Mouse (Mus musculus): ENCODE measurements around the gene Dhx16. TPM values are rescaled to one million over a fixed set of nuclear protein-coding genes. Genes with fewer than 3 reads are reported as not detected.

Dhx16 gene
- polyA plus RNA-seq, 1 experiment from 2014 or later, result 38.3 TPM

DNA sequence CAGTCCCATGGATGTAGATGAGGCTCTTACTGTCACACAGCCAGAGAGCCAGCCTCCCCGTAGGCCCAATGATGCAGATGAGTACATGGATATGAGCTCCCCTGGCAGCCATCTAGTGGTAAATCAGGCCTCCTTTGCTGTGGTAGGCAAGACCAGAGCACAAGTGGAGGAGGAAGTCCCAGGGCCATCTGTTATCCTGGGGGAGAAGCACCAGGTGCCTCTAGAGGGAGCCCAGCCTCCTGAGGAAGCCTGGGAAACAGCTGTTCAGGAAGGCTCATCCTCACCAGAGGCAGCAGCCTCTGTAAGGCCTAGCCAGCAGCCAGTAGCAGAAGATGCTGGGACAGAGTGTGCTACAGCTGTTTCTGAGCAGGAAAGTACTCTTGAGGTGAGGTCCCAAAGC, 31.5 kb upstream of the Dhx16 start:
- H3K36me3 ChIP-seq (ENCODE audit: control insufficient read depth, insufficient read depth, low read length), result peaks cover 23% of the 10 kb centered on the region
- no peak overlapping the region for H3K27ac ChIP-seq (ENCODE audit: low read length)
- ATAC-seq, result peak; percentile 40; the same call in 1 of the 2 replicates
- no peaks in the 10 kb centered on the region for H3K4me1 ChIP-seq (ENCODE audit: control insufficient read depth, insufficient read depth, low read length)
- H3K27me3 ChIP-seq (replicated peaks; ENCODE audit: control insufficient read depth, insufficient read depth, low read length), result no peaks in the 10 kb centered on the region
- H3K9me3 ChIP-seq (ENCODE audit: control insufficient read depth, low read length), result no peaks in the 10 kb centered on the region
- H3K4me2 ChIP-seq (ENCODE audit: low read depth, low read length), result no peak overlapping the region
- no peak overlapping the region for H3K9ac ChIP-seq (ENCODE audit: low read depth, low read length)
- 54% methylated on average over 1 of the region's 1 CpGs for WGBS
- H3K4me3 ChIP-seq (ENCODE audit: low read length), result no peak overlapping the region

DNA sequence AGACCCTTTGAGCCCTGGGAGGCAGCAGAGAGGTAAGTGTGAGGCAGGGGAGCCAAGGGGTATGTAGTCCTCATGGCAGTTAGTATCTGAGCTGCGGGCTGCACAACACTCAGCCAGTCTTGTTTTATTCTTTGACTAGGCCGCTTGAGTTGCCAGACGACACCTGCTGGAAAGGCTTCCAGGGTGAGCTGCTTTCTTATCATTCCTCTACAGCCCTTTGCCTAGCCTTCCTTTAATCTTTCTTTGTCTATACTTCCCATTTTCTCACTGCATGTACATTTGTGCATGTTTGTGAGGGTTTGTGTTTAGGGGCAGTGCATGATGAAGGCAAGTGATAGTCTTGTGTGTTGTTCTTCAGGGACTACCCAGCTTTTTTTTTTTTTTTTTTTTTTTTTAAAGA, 28.6 kb upstream of the Dhx16 start:
- ATAC-seq, result no peak
- Histone ChIP-seq H3K4me3 (ENCODE audit: low read length) (no peak overlapping the region), H3K27me3 (replicated peaks; ENCODE audit: control insufficient read depth, insufficient read depth, low read length) (no peaks in the 10 kb centered on the region), H3K4me2 (ENCODE audit: low read depth, low read length) (no peak overlapping the region), H3K9ac (ENCODE audit: low read depth, low read length) (no peak overlapping the region), H3K9me3 (ENCODE audit: control insufficient read depth, low read length) (no peaks in the 10 kb centered on the region), H3K27ac (ENCODE audit: low read length) (no peak overlapping the region), H3K4me1 (ENCODE audit: control insufficient read depth, insufficient read depth, low read length) (no peaks in the 10 kb centered on the region), H3K36me3 (ENCODE audit: control insufficient read depth, insufficient read depth, low read length) (peaks cover 24% of the 10 kb centered on the region)
- WGBS, result 87% methylated on average over 3 of the region's 3 CpGs

DNA sequence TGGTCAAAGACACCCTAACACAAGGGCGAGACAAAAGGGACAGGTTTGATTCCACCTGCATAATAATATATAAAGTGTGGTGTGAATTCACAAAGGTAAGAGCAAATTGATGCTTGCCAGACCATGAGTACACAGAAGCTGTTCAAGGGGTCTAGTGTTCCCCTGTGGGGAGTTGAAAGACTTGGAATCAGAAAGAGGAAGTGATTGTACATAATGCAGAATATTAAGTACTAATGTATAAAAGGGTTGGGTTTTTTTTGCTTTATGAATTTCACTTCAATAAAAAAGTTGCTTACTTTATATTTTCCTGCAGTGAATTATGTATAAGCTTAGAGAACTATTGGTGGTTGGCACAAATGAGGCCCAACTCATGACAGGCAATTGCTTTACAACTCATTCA, 20.2 kb upstream of the Dhx16 start:
- Histone ChIP-seq H3K36me3 (ENCODE audit: control insufficient read depth, insufficient read depth, low read length) (0 out of 2 replicates have a peak, but pooled peaks cover 5% of the 10 kb centered on the region), H3K4me3 (ENCODE audit: low read length) (no peak overlapping the region), H3K4me1 (ENCODE audit: control insufficient read depth, insufficient read depth, low read length) (peaks cover 9% of the 10 kb centered on the region; the same call in 1 of the 2 replicates), H3K27ac (ENCODE audit: low read length) (no peak overlapping the region), H3K4me2 (ENCODE audit: low read depth, low read length) (no peak overlapping the region), H3K27me3 (replicated peaks; ENCODE audit: control insufficient read depth, insufficient read depth, low read length) (no peaks in the 10 kb centered on the region), H3K9me3 (ENCODE audit: control insufficient read depth, low read length) (no peaks in the 10 kb centered on the region), H3K9ac (ENCODE audit: low read depth, low read length) (no peak overlapping the region)
- no peak for ATAC-seq
- WGBS, result 94% methylated on average over 1 of the region's 1 CpGs

DNA sequence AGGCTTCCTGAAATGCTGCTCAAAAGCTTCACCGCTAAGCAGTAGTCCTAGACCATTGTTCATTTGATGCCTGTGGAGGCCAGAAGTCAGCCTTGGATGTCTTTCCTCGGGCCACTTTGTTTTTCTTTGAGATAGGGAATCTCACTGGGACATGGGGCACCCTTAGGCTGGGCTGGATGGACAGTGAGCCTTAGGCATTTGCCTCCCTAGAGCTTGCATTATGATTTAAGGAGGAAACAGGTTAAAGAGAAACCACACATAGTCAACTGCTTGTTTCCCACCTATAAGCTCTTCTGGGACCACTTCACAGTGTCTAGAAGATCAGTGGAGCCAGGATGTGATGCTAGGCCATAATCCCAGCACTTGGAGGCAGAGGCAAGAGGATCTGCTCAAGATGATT, 19.8 kb upstream of the Dhx16 start:
- Histone ChIP-seq H3K4me2 (ENCODE audit: low read depth, low read length) (no peak overlapping the region), H3K9me3 (ENCODE audit: control insufficient read depth, low read length) (no peaks in the 10 kb centered on the region), H3K9ac (ENCODE audit: low read depth, low read length) (no peak overlapping the region), H3K27ac (ENCODE audit: low read length) (no peak overlapping the region), H3K36me3 (ENCODE audit: control insufficient read depth, insufficient read depth, low read length) (0 out of 2 replicates have a peak, but pooled peaks cover 4% of the 10 kb centered on the region), H3K4me1 (ENCODE audit: control insufficient read depth, insufficient read depth, low read length) (peaks cover 9% of the 10 kb centered on the region; the same call in 1 of the 2 replicates), H3K4me3 (ENCODE audit: low read length) (no peak overlapping the region), H3K27me3 (replicated peaks; ENCODE audit: control insufficient read depth, insufficient read depth, low read length) (no peaks in the 10 kb centered on the region)
- ATAC-seq, result no peak
- 62% methylated on average over 2 of the region's 2 CpGs for WGBS

DNA sequence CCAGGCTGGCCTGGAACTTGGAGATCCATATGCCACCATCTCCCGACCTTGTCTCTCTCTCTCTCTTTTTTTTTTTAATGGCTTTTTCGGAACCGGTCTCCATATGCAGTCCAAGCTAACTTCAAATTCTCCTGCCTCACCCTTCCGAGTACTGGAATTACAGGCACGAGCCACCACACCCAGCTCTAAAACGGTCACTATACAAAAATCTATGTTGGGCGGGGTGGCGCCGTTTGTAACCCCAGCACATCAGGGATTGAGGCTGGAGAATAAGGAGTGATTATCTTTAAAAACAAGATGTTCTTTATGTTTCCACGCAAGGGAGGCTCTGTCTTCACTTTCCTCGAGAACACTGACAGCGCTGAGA, 18.8 kb upstream of the Dhx16 start:
- peak overlapping the region; percentile 80 for H3K9ac ChIP-seq (ENCODE audit: low read depth, low read length)
- peak; percentile 26; the same call in 1 of the 2 replicates for ATAC-seq
- 0 out of 2 replicates have a peak, but pooled peaks cover 3% of the 10 kb centered on the region for H3K36me3 ChIP-seq (ENCODE audit: control insufficient read depth, insufficient read depth, low read length)
- WGBS, result 4% methylated on average over 12 of the region's 12 CpGs
- no peaks in the 10 kb centered on the region for H3K27me3 ChIP-seq (replicated peaks; ENCODE audit: control insufficient read depth, insufficient read depth, low read length)
- H3K4me3 ChIP-seq (ENCODE audit: low read length), result peak overlapping the region; percentile 86
- H3K27ac ChIP-seq (ENCODE audit: low read length), result no peak overlapping the region
- peaks cover 12% of the 10 kb centered on the region; the same call in 1 of the 2 replicates for H3K4me1 ChIP-seq (ENCODE audit: control insufficient read depth, insufficient read depth, low read length)
- H3K4me2 ChIP-seq (ENCODE audit: low read depth, low read length), result peak overlapping the region; percentile 66
- no peaks in the 10 kb centered on the region for H3K9me3 ChIP-seq (ENCODE audit: control insufficient read depth, low read length)

GRCm38 (mm10) chr17:35861198-35861857, 18.3 kb upstream of the Dhx16 start, which contains the start of gene Nrm:
Nrm (plus strand) TSS chr17:35861318.
- 0 out of 2 replicates have a peak, but pooled peaks cover 3% of the 10 kb centered on the region for H3K36me3 ChIP-seq (ENCODE audit: control insufficient read depth, insufficient read depth, low read length)
- H3K27ac ChIP-seq (ENCODE audit: low read length), result peak within 1 kb of the TSS; percentile 88
- ATAC-seq, result peak; percentile 95
- no peaks in the 10 kb centered on the region for H3K27me3 ChIP-seq (replicated peaks; ENCODE audit: control insufficient read depth, insufficient read depth, low read length)
- under 1% methylated on average over 47 of the region's 47 CpGs for WGBS
- H3K4me3 ChIP-seq (ENCODE audit: low read length), result peak within 1 kb of the TSS; percentile 86
- no peaks in the 10 kb centered on the region for H3K9me3 ChIP-seq (ENCODE audit: control insufficient read depth, low read length)
- H3K9ac ChIP-seq (ENCODE audit: low read depth, low read length), result peak within 1 kb of the TSS; percentile 80
- peaks cover 12% of the 10 kb centered on the region; the same call in 1 of the 2 replicates for H3K4me1 ChIP-seq (ENCODE audit: control insufficient read depth, insufficient read depth, low read length)
- peak within 1 kb of the TSS; percentile 66 for H3K4me2 ChIP-seq (ENCODE audit: low read depth, low read length)

- Histone ChIP-seq H3K36me3 (ENCODE audit: control insufficient read depth, insufficient read depth, low read length) (no peaks in the 10 kb centered on the region), H3K9me3 (ENCODE audit: control insufficient read depth, low read length) (no peaks in the 10 kb centered on the region), H3K27ac (ENCODE audit: low read length) (peak overlapping the region; percentile 89), H3K4me3 (ENCODE audit: low read length) (peak overlapping the region; percentile 62), H3K9ac (ENCODE audit: low read depth, low read length) (peak overlapping the region; percentile 77), H3K27me3 (replicated peaks; ENCODE audit: control insufficient read depth, insufficient read depth, low read length) (no peaks in the 10 kb centered on the region), H3K4me1 (ENCODE audit: control insufficient read depth, insufficient read depth, low read length) (peaks cover 26% of the 10 kb centered on the region), H3K4me2 (ENCODE audit: low read depth, low read length) (peak overlapping the region; percentile 81)
- WGBS, result 31% methylated on average over 10 of the region's 10 CpGs
- ATAC-seq, result no peak
Measured at GRCm38 (mm10) chr17:35864832-35865353, 14.7 kb upstream of the Dhx16 start.

DNA sequence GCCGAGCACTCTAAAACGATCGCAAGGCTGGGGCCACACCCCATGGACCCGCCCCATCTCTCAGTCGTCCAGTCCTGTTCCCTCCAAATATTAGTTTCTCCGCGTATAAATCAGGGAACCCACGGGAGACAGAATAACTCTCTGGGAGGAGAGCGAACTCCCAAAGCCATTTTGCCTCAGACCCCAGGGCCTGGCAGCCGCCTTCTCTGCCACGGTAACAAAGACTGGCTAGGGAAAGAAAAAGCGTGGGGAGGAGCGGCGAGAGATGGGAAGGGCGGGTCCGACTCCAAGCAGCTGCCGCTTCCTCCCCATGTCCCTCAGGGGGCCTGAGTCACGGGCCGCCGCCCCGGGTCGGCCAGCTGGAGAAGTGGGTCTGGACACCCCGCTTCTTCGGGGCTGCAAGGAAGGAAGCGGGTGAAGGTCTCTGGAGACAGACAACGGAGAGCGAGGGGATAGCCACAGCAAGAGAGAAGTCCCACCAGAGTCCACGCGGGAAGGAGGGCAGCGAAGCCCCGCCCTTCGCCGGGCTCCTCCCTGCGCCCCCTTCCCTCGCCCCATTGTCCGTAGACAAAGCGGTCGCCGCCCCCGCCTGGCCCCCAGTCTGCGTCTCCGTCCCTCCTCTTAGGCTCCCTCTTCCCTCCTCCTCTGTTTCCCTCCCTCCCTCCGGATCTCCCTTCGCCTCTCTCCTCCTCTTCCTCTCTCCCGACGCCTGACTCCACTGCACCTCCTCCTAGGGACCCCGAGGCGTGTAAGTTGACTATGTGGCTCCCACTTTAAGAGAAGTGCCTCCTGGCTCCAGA, 13.9 kb upstream of the Dhx16 start, which contains the start of gene Ppp1r18:
TSS of gene Ppp1r18 (plus strand) at position 113 of the 800 bp plus-strand sequence.
- peak within 1 kb of the TSS; percentile 81 for H3K4me2 ChIP-seq (ENCODE audit: low read depth, low read length)
- no peaks in the 10 kb centered on the region for H3K27me3 ChIP-seq (replicated peaks; ENCODE audit: control insufficient read depth, insufficient read depth, low read length)
- H3K27ac ChIP-seq (ENCODE audit: low read length), result peak within 1 kb of the TSS; percentile 89
- no peaks in the 10 kb centered on the region for H3K9me3 ChIP-seq (ENCODE audit: control insufficient read depth, low read length)
- H3K36me3 ChIP-seq (ENCODE audit: control insufficient read depth, insufficient read depth, low read length), result no peaks in the 10 kb centered on the region
- under 1% methylated on average over 44 of the region's 48 CpGs for WGBS
- peak; percentile 50 for ATAC-seq
- peak within 1 kb of the TSS; percentile 77 for H3K9ac ChIP-seq (ENCODE audit: low read depth, low read length)
- peaks cover 30% of the 10 kb centered on the region for H3K4me1 ChIP-seq (ENCODE audit: control insufficient read depth, insufficient read depth, low read length)
- peak within 1 kb of the TSS; percentile 62 for H3K4me3 ChIP-seq (ENCODE audit: low read length)

DNA sequence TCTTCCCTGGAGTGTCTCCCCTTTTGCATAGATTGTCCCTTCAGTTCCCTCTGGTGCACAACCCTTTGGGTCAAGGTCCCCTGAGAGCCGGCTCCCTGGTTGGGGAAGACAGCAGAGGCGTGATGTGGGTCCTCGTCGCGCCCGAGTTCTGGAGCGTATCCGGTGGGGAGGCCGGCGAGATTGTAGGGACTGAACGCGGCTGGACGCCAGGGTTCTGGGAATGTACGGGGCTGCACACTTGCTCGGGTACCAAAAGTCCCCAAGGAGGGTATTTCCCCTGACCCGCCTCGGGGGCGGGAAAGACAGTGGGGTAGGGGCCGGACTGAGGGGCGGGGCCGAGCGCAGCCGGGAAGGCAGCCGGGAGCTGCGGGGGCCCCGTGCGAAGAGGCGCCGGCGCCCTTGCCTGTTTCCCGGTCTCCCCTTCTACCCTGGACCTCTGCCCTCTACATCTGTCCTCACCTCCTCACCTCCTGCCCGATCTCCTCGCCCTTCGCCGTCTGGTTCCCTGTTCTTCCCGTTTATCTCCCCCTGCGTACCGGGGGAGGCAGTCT, 13.3 kb upstream of the Dhx16 start:
- Histone ChIP-seq H3K9me3 (ENCODE audit: control insufficient read depth, low read length) (0 out of 2 replicates have a peak, but pooled peaks cover 3% of the 10 kb centered on the region), H3K4me2 (ENCODE audit: low read depth, low read length) (peak overlapping the region; percentile 81), H3K4me1 (ENCODE audit: control insufficient read depth, insufficient read depth, low read length) (peaks cover 32% of the 10 kb centered on the region), H3K27ac (ENCODE audit: low read length) (peak overlapping the region; percentile 89), H3K27me3 (replicated peaks; ENCODE audit: control insufficient read depth, insufficient read depth, low read length) (no peaks in the 10 kb centered on the region), H3K4me3 (ENCODE audit: low read length) (peak overlapping the region; percentile 62), H3K9ac (ENCODE audit: low read depth, low read length) (peak overlapping the region; percentile 77), H3K36me3 (ENCODE audit: control insufficient read depth, insufficient read depth, low read length) (no peaks in the 10 kb centered on the region; the same call in 1 of the 2 replicates)
- WGBS, result under 1% methylated on average over 38 of the region's 38 CpGs
- ATAC-seq, result peak; percentile 49
